Mouse (Mus musculus): ENCODE data around the gene Rnaseh2c. TPM values are rescaled to one million over a fixed set of nuclear protein-coding genes. Genes with fewer than 3 reads are reported as not detected.
A peak's percentile ranks its signal among the peaks of the same experiment; 100 is the strongest.

Gene Rnaseh2c
- polyA plus RNA-seq, 1 experiment from 2014 or later: 126 TPM

- under 1% methylated on average over 97 of the region's 109 CpGs for WGBS
- Histone ChIP-seq H3K36me3 (peaks cover 37% of the 10 kb centered on the region), H3K27ac (replicated peaks) (peak within 1 kb of the TSS; percentile 84), H3K4me1 (peaks cover 19% of the 10 kb centered on the region), H3K9ac (peak within 1 kb of the TSS; percentile 64), H3K4me2 (replicated peaks) (peak within 1 kb of the TSS; percentile 74), H3K27me3 (no peaks in the 10 kb centered on the region), H3K4me3 (replicated peaks) (peak within 1 kb of the TSS; percentile 60), H3K9me3 (replicated peaks) (no peaks in the 10 kb centered on the region)
- peak; percentile 79 for ATAC-seq (ENCODE audit: insufficient number of reproducible peaks, low FRiP score, low TSS enrichment, low read depth)
Observed at GRCm38 (mm10) chr19:5637069-5638047, 35.7 kb downstream of the Rnaseh2c start, which contains the start of gene Rela. Gene Rela (plus strand): TSS chr19:5637483.

- WGBS: 89% methylated on average over 18 of the region's 18 CpGs
- Histone ChIP-seq H3K4me3 (replicated peaks) (peak overlapping the region; percentile 60), H3K9me3 (replicated peaks) (no peaks in the 10 kb centered on the region), H3K27ac (replicated peaks) (peak overlapping the region; percentile 84; the same call in 1 of the 2 replicates), H3K36me3 (peaks cover 47% of the 10 kb centered on the region), H3K4me1 (peaks cover 19% of the 10 kb centered on the region), H3K9ac (peak overlapping the region; percentile 64), H3K4me2 (replicated peaks) (peak overlapping the region; percentile 74), H3K27me3 (no peaks in the 10 kb centered on the region)
- no peak for ATAC-seq (ENCODE audit: insufficient number of reproducible peaks, low FRiP score, low TSS enrichment, low read depth)
Observed at GRCm38 (mm10) chr19:5638416-5639005, 36.8 kb downstream of the Rnaseh2c start.

- Histone ChIP-seq H3K9me3 (replicated peaks) (no peaks in the 10 kb centered on the region), H3K9ac (no peak overlapping the region), H3K27me3 (no peaks in the 10 kb centered on the region), H3K4me2 (replicated peaks) (no peak overlapping the region), H3K4me1 (peaks cover 19% of the 10 kb centered on the region), H3K36me3 (peaks cover 65% of the 10 kb centered on the region), H3K4me3 (replicated peaks) (no peak overlapping the region), H3K27ac (replicated peaks) (no peak overlapping the region)
- no peak for ATAC-seq (ENCODE audit: insufficient number of reproducible peaks, low FRiP score, low TSS enrichment, low read depth)
- 79% methylated on average over 9 of the region's 9 CpGs for WGBS
Observed at GRCm38 (mm10) chr19:5640339-5640738, 38.7 kb downstream of the Rnaseh2c start.

GRCm38 (mm10) chr19:5641021-5641420 lies 39.3 kb downstream of the Rnaseh2c start:
- no peak overlapping the region for H3K27ac ChIP-seq (replicated peaks)
- H3K9me3 ChIP-seq (replicated peaks): no peaks in the 10 kb centered on the region
- H3K4me1 ChIP-seq: peaks cover 19% of the 10 kb centered on the region
- no peak for ATAC-seq (ENCODE audit: insufficient number of reproducible peaks, low FRiP score, low TSS enrichment, low read depth)
- WGBS: 92% methylated on average over 17 of the region's 17 CpGs
- H3K27me3 ChIP-seq: no peaks in the 10 kb centered on the region
- peaks cover 72% of the 10 kb centered on the region for H3K36me3 ChIP-seq
- H3K4me3 ChIP-seq (replicated peaks): no peak overlapping the region
- H3K9ac ChIP-seq: no peak overlapping the region
- no peak overlapping the region for H3K4me2 ChIP-seq (replicated peaks)

- H3K4me1 ChIP-seq: peaks cover 15% of the 10 kb centered on the region
- no peaks in the 10 kb centered on the region for H3K9me3 ChIP-seq (replicated peaks)
- H3K27ac ChIP-seq (replicated peaks): no peak overlapping the region
- ATAC-seq (ENCODE audit: insufficient number of reproducible peaks, low FRiP score, low TSS enrichment, low read depth): no peak
- H3K4me2 ChIP-seq (replicated peaks): no peak overlapping the region
- H3K4me3 ChIP-seq (replicated peaks): no peak overlapping the region
- H3K36me3 ChIP-seq: peaks cover 78% of the 10 kb centered on the region
- 90% methylated on average over 8 of the region's 8 CpGs for WGBS
- H3K27me3 ChIP-seq: no peaks in the 10 kb centered on the region
- no peak overlapping the region for H3K9ac ChIP-seq
Observed at GRCm38 (mm10) chr19:5641641-5642040, 40.0 kb downstream of the Rnaseh2c start.

- no peak overlapping the region for H3K4me3 ChIP-seq (replicated peaks)
- WGBS: 92% methylated on average over 9 of the region's 9 CpGs
- H3K27me3 ChIP-seq: no peaks in the 10 kb centered on the region
- ATAC-seq (ENCODE audit: insufficient number of reproducible peaks, low FRiP score, low TSS enrichment, low read depth): no peak
- H3K9me3 ChIP-seq (replicated peaks): no peaks in the 10 kb centered on the region
- H3K27ac ChIP-seq (replicated peaks): no peak overlapping the region
- H3K4me1 ChIP-seq: peaks cover 16% of the 10 kb centered on the region
- H3K4me2 ChIP-seq (replicated peaks): no peak overlapping the region
- peaks cover 75% of the 10 kb centered on the region for H3K36me3 ChIP-seq
- H3K9ac ChIP-seq: no peak overlapping the region
Observed at GRCm38 (mm10) chr19:5645280-5645679, 43.6 kb downstream of the Rnaseh2c start.

- peaks cover 72% of the 10 kb centered on the region for H3K36me3 ChIP-seq
- H3K4me3 ChIP-seq (replicated peaks): no peak overlapping the region
- 91% methylated on average over 8 of the region's 8 CpGs for WGBS
- ATAC-seq (ENCODE audit: insufficient number of reproducible peaks, low FRiP score, low TSS enrichment, low read depth): no peak
- H3K9ac ChIP-seq: no peak overlapping the region
- H3K4me1 ChIP-seq: peaks cover 16% of the 10 kb centered on the region
- H3K27ac ChIP-seq (replicated peaks): no peak overlapping the region
- no peaks in the 10 kb centered on the region for H3K27me3 ChIP-seq
- no peak overlapping the region for H3K4me2 ChIP-seq (replicated peaks)
- H3K9me3 ChIP-seq (replicated peaks): no peaks in the 10 kb centered on the region
Observed at GRCm38 (mm10) chr19:5646731-5647330, 45.2 kb downstream of the Rnaseh2c start.

- 0 out of 2 replicates have a peak, but pooled peaks cover 2% of the 10 kb centered on the region for H3K27me3 ChIP-seq
- H3K4me1 ChIP-seq: peaks cover 16% of the 10 kb centered on the region
- H3K9me3 ChIP-seq (replicated peaks): no peaks in the 10 kb centered on the region
- WGBS: 95% methylated on average over 6 of the region's 6 CpGs
- peaks cover 70% of the 10 kb centered on the region for H3K36me3 ChIP-seq
- H3K9ac ChIP-seq: no peak overlapping the region
- no peak overlapping the region for H3K4me2 ChIP-seq (replicated peaks)
- ATAC-seq (ENCODE audit: insufficient number of reproducible peaks, low FRiP score, low TSS enrichment, low read depth): no peak
- H3K4me3 ChIP-seq (replicated peaks): no peak overlapping the region
- H3K27ac ChIP-seq (replicated peaks): 0 out of 2 replicates have a peak overlapping the region, but pooled peaks have one; percentile 79
Observed at GRCm38 (mm10) chr19:5647791-5648190, 46.1 kb downstream of the Rnaseh2c start.

GRCm38 (mm10) chr19:5648401-5649297 lies 47.0 kb downstream of the Rnaseh2c start:
- Histone ChIP-seq H3K27ac (replicated peaks) (peak overlapping the region; percentile 79), H3K27me3 (0 out of 2 replicates have a peak, but pooled peaks cover 2% of the 10 kb centered on the region), H3K9ac (0 out of 2 replicates have a peak overlapping the region, but pooled peaks have one; percentile 1), H3K4me2 (replicated peaks) (peak overlapping the region; percentile 58), H3K9me3 (replicated peaks) (no peaks in the 10 kb centered on the region), H3K4me3 (replicated peaks) (peak overlapping the region; percentile 31), H3K36me3 (peaks cover 66% of the 10 kb centered on the region), H3K4me1 (peaks cover 16% of the 10 kb centered on the region)
- ATAC-seq (ENCODE audit: insufficient number of reproducible peaks, low FRiP score, low TSS enrichment, low read depth): peak; percentile 82
- WGBS: 6% methylated on average over 26 of the region's 26 CpGs

- Histone ChIP-seq H3K36me3 (peaks cover 59% of the 10 kb centered on the region), H3K9ac (0 out of 2 replicates have a peak overlapping the region, but pooled peaks have one; percentile 1), H3K27ac (replicated peaks) (peak overlapping the region; percentile 79), H3K4me1 (peaks cover 22% of the 10 kb centered on the region), H3K9me3 (replicated peaks) (no peaks in the 10 kb centered on the region), H3K4me2 (replicated peaks) (peak overlapping the region; percentile 58), H3K4me3 (replicated peaks) (peak overlapping the region; percentile 31), H3K27me3 (peaks cover 6% of the 10 kb centered on the region; the same call in 1 of the 2 replicates)
- 61% methylated on average over 6 of the region's 6 CpGs for WGBS
- no peak for ATAC-seq (ENCODE audit: insufficient number of reproducible peaks, low FRiP score, low TSS enrichment, low read depth)
Observed at GRCm38 (mm10) chr19:5649298-5649741, 47.6 kb downstream of the Rnaseh2c start.
